Mouse (Mus musculus) kidney, postnatal 0 days (tissue): ENCODE data around the gene Lrrc3b. TPM values are rescaled to one million over a fixed set of nuclear protein-coding genes. Genes with fewer than 3 reads are reported as not detected.

Experiments used
- ATAC-seq: fragments of 200-750 bp; cut with Nextera tagmentation; replicated peaks from 2 replicates; pipeline ENCODE4 v1.8.0; 2017; ENCODE audit warnings: low read depth, moderate number of reproducible peaks, moderate TSS enrichment, moderate library complexity; ENCODE audit not compliant: low FRiP score
- DNase-seq: peaks from one replicate; pipeline ENCODE4 v3.0.0-alpha.2; 2016; ENCODE audit warnings: low spot score
- H3K27ac ChIP-seq: fragments of 300-500 bp; sonication (generic); 2 replicates; pipeline ENCODE4 v1.5.1; 2014; ENCODE audit warnings: mild to moderate bottlenecking
- H3K27me3 ChIP-seq: fragments of 300-500 bp; sonication (generic); 2 replicates; pipeline ENCODE4 v1.6.1; 2014; ENCODE audit warnings: low read length, mixed read lengths; ENCODE audit not compliant: insufficient read depth
- H3K36me3 ChIP-seq: fragments of 300-500 bp; sonication (generic); 2 replicates; pipeline ENCODE4 v1.6.1; 2014; ENCODE audit warnings: low read length, mixed read lengths; ENCODE audit not compliant: insufficient read depth
- H3K4me1 ChIP-seq: fragments of 300-500 bp; sonication (generic); replicated peaks from 2 replicates; pipeline ENCODE4 v1.6.1; 2014; ENCODE audit warnings: antibody characterized with exemption, low read length, mixed read lengths; ENCODE audit not compliant: insufficient read depth
- H3K4me2 ChIP-seq: fragments of 300-500 bp; sonication (generic); 2 replicates; pipeline ENCODE4 v1.6.1; 2014; ENCODE audit warnings: mild to moderate bottlenecking, low read length, moderate library complexity, mixed read lengths
- H3K4me3 ChIP-seq: fragments of 300-500 bp; sonication (generic); replicated peaks from 2 replicates; pipeline ENCODE4 v1.5.1; 2014; ENCODE audit warnings: low read depth, low read length
- H3K9ac ChIP-seq: fragments of 300-500 bp; sonication (generic); 2 replicates; pipeline ENCODE4 v1.6.1; 2014; ENCODE audit warnings: low read depth, low read length
- H3K9me3 ChIP-seq: fragments of 300-500 bp; sonication (generic); replicated peaks from 2 replicates; pipeline ENCODE4 v1.6.1; 2016; ENCODE audit warnings: low read length, inconsistent platforms, mixed read lengths
- CTCF ChIP-seq: IDR thresholded peaks from 2 replicates; pipeline ENCODE4 v1.5.1; 2016; ENCODE audit warnings: antibody characterized with exemption, low read depth, mild to moderate bottlenecking, moderate library complexity
- WGBS: fragments of 180-500 bp; shearing (Covaris S2); extraction: QIAGEN DNeasy Blood & Tissue Kit; methylation state at CpG from one replicate; pipeline ENCODE4 v1.1.7; 2014; 5-methylcytosine and 5-hydroxymethylcytosine counted together
- polyA plus RNA-seq: library from polyadenylated mRNA; unstranded; fragments of >200 nt; fragmentation: Nextera tagmentation; extraction: Ambion mirVana; gene quantifications from 2 replicates; pipeline ENCODE4 v1.2.1, GENCODE M21; 2015

Gene Lrrc3b
- polyA plus RNA-seq, 1 experiment from 2014 or later, result 4.4 TPM

- H3K9ac ChIP-seq, result no peak overlapping the region
- no peak overlapping the region for H3K4me2 ChIP-seq
- H3K27ac ChIP-seq, result no peak overlapping the region
- no peaks in the 10 kb centered on the region for H3K4me1 ChIP-seq
- no peaks in the 10 kb centered on the region for H3K36me3 ChIP-seq
- DNase-seq, result no peak
- H3K9me3 ChIP-seq, result no peaks in the 10 kb centered on the region
- ATAC-seq, result no peak
- no peak for TF ChIP-seq CTCF
- no peak overlapping the region for H3K4me3 ChIP-seq
- no peaks in the 10 kb centered on the region for H3K27me3 ChIP-seq
These were observed 119.3 kb downstream of the Lrrc3b start for GRCm38 (mm10) chr14:15319399-15319915.

GRCm38 (mm10) chr14:15308576-15308975 is 130.2 kb downstream of the Lrrc3b start:
- Histone ChIP-seq H3K4me2 (no peak overlapping the region), H3K27me3 (no peaks in the 10 kb centered on the region), H3K9me3 (no peaks in the 10 kb centered on the region), H3K9ac (no peak overlapping the region), H3K4me1 (no peaks in the 10 kb centered on the region), H3K36me3 (no peaks in the 10 kb centered on the region), H3K4me3 (no peak overlapping the region), H3K27ac (no peak overlapping the region)
- WGBS, result 73% methylated on average over 2 of the region's 2 CpGs
- DNase-seq, result no peak
- TF ChIP-seq CTCF, result no peak
- no peak for ATAC-seq
